Mouse (Mus musculus) small intestine, adult 2 months (tissue): ENCODE data around the gene Atp6v0a4.

Experiments used
- CTCF ChIP-seq: fragments of 200-500 bp; IDR thresholded peaks from 2 replicates; pipeline ENCODE4 v1.5.1; 2012; ENCODE audit warnings: low read depth, mild to moderate bottlenecking, control low read depth, inconsistent platforms, low read length, moderate library complexity, mixed read lengths; ENCODE audit not compliant: insufficient replicate concordance, insufficient read length; ENCODE audit errors: extremely low read depth
- POLR2A ChIP-seq: fragments of 200-500 bp; IDR thresholded peaks from 2 replicates; pipeline ENCODE4 v1.6.1; 2012; ENCODE audit warnings: low read depth, mild to moderate bottlenecking, control low read depth, inconsistent platforms, low read length, moderate library complexity

DNA sequence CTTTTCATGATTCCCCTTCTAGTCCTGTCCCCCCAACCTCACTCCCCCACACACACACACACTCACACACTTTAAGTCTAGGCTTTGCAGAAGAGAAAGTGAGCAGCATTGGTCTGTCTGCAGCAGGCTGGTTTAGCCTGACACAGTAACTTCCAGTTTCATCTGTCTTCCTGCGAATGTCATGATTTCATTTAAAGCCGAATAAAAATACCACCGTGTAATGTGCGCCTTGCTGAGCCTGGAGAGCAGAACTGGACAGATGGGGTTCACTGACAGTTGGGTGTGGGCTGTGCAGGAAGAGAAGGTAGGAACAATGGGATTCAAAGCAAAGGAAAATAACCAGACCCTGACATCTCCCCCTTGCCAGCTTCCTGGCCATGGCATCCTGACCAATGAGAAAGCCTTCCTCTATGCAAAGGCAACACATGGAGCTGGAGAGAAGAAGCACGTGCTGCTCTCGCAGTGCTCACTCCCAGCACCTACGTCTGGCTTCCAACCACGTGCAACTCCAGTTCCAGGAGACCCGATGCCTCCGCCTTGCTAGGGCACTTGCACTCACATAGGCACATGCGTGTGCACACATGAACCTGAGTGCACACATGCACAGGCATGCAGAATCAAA lies 58.8 kb downstream of the Atp6v0a4 start:
- no peak for TF ChIP-seq POLR2A
- TF ChIP-seq CTCF, result no peak
